Mouse (Mus musculus) cerebellum, adult 2 months (tissue): Measurements from ENCODE around the gene Cfap100. TPM values are rescaled to one million over a fixed set of nuclear protein-coding genes. Genes with fewer than 3 reads are reported as not detected.

Experiments used
- DNase-seq, 2 experiments: peaks; one replicate each; pipeline ENCODE4 v3.0.0; 2021
- H3K27ac ChIP-seq: fragments of 200-500 bp; 2 replicates; pipeline ENCODE4 v1.5.1; 2012; ENCODE audit warnings: low read length, control low read depth, inconsistent platforms; ENCODE audit not compliant: insufficient read depth
- H3K27me3 ChIP-seq: fragments of 200-500 bp; 2 replicates; pipeline ENCODE4 v1.6.1; 2012; ENCODE audit warnings: inconsistent platforms, mild to moderate bottlenecking, low read length, moderate library complexity; ENCODE audit not compliant: control insufficient read depth, insufficient read depth
- H3K4me1 ChIP-seq: fragments of 200-500 bp; 2 replicates; pipeline ENCODE4 v1.6.1; 2011; ENCODE audit warnings: low read length; ENCODE audit not compliant: control insufficient read depth, insufficient read depth
- H3K4me3 ChIP-seq: fragments of 200-500 bp; replicated peaks from 2 replicates; pipeline ENCODE3; 2011; ENCODE audit warnings: mild to moderate bottlenecking, low read depth, low read length, control low read depth; ENCODE audit not compliant: insufficient read depth
- CTCF ChIP-seq: fragments of 200-500 bp; IDR thresholded peaks from 2 replicates; pipeline ENCODE4 v1.5.1; 2011; ENCODE audit warnings: low read depth, mild to moderate bottlenecking, control low read depth, low read length, moderate library complexity, borderline replicate concordance; ENCODE audit not compliant: insufficient read depth
- POLR2A ChIP-seq: fragments of 200-500 bp; IDR thresholded peaks from 2 replicates; pipeline ENCODE4 v1.6.1; 2011; ENCODE audit warnings: low read length, control low read depth, borderline replicate concordance; ENCODE audit not compliant: insufficient read depth
- WGBS: fragments of 180-500 bp; shearing (Covaris S2); methylation state at CpG from one replicate; pipeline ENCODE4 v1.1.7; 2018; 5-methylcytosine and 5-hydroxymethylcytosine counted together
- polyA plus RNA-seq: library from polyadenylated mRNA; depleted of rRNA; stranded (reverse); fragments of >200 nt; gene quantifications from 2 replicates; pipeline ENCODE4 v1.2.3, GENCODE M21; 2012

Cfap100 gene
- polyA plus RNA-seq, 1 experiment, result 5.3 TPM

DNA sequence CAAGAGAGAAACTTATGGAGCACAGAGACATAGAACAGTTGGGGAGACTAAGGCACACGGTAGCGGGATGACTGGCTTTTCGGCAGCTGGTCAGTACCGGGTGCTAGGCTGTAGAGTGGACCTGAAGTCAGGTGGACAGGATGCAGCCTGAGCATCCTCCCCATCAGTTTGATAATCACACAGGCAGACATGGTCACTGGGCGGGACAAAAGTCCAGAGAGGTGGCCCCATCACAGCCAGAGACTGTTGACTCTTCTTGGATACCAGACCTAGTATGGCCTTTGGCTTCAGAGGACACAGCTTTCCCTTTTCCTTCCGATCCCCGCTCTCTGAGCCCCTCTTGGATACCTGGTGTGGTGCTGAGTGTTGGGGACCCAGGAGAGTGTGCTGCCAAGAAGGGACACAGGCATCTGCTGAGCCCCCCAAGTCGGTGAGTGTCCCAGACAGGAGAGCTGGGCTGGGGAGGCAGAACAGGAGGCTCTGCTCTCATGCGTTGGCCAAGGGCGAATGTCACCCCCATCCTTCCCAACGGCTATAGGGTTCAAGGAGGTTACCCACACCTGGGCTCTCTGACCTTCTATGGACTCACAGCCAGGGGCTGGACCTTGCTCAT, 36.5 kb upstream of the Cfap100 start:
- no peak overlapping the region for H3K4me3 ChIP-seq
- DNase-seq, result peak in 1 of 2 experiments; percentile 10
- no peaks in the 10 kb centered on the region for H3K27me3 ChIP-seq
- TF ChIP-seq CTCF (no peak), POLR2A (no peak)
- no peak overlapping the region for H3K27ac ChIP-seq
- WGBS, result 96% methylated on average over 11 of the region's 11 CpGs
- no peaks in the 10 kb centered on the region; the same call in 1 of the 2 replicates for H3K4me1 ChIP-seq

DNA sequence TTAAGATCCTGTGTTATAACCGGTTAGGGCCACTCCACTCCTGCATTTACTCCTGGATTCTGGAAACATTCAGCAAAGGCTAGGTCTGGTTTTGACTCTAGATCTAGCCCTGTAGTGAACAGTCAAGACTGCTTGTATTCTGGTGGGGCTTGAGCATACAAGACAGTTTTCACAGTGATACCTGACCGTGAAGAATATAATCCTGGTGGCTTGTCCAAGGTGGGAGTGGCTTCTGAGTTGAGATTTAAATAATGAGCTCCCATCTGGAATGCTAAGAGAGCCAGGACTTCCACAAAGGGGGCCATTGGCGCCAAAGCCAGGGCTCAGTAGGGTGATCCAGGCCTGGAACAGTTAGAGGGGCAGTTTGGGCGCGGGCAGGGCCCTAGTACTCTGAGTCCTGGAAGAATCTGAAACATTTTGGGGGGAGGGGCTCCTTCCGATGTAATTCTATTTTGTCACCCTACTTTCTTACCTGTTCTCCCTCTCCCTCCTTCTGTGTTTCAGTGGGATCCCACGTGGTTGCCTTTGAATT, 35.4 kb upstream of the Cfap100 start:
- no peak for TF ChIP-seq CTCF
- TF ChIP-seq POLR2A, result no peak
- peak in 1 of 2 experiments; percentile 12 for DNase-seq
- Histone ChIP-seq H3K4me3 (peak overlapping the region; percentile 70), H3K27ac (peak overlapping the region; percentile 30; the same call in 1 of the 2 replicates), H3K4me1 (no peaks in the 10 kb centered on the region; the same call in 1 of the 2 replicates), H3K27me3 (no peaks in the 10 kb centered on the region)
- WGBS, result 69% methylated on average over 7 of the region's 7 CpGs

DNA sequence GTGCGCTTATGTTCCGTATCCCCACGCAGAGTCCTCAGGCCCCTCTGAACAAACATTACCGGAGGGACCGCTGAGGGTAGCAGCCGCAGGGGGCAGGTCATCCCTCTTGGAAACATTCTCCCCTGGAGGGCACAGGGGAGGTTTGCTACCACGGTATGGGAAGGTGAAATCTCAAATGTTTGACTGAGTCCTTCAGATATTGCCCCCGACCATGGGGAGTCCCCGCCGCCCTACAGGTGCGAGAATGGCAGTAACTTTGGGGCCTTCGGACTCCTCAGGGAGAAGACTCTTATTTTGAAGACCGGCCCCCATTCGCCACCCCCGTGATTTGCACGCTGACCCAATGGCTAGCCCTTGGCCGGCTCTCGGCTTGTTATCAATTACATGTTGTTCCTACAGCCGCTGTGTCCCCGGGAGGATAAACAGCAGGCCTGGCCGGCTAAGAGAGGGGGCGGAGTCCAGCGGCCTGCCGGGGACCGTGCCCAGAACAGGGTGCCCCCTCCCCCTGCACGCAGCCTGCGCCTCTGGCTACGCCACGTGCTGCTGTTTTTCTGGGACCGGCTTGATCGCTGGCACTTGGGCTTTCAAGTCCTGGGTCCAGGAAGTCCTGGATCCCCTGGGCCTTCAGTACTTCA, 34.7 kb upstream of the Cfap100 start:
- no peak for TF ChIP-seq CTCF
- no peak for TF ChIP-seq POLR2A
- 2% methylated on average over 31 of the region's 31 CpGs for WGBS
- Histone ChIP-seq H3K27me3 (no peaks in the 10 kb centered on the region), H3K27ac (peak overlapping the region; percentile 63; the same call in 1 of the 2 replicates), H3K4me1 (no peaks in the 10 kb centered on the region; the same call in 1 of the 2 replicates), H3K4me3 (peak overlapping the region; percentile 70)
- peak; percentile 69 to 77 for DNase-seq

DNA sequence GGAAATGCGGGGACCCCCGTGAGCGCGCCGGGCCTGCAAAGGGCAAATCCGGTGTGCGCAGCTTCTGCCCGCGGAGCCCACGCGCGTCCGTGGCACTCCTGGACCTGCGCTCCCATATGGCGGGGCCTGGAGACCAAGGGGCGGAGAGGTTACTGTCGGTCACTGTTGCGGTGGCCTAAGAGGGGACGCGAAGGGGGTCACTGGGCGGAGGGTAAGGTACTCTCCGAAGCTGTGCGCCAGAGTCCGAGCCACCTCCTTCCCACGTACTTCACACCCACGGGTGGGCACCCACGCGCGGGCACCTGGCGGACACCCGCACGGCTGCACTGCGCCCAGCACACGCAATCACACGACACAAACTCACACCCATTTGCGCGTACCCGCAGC, 34.2 kb upstream of the Cfap100 start:
- DNase-seq, result peak; percentile 42 to 59
- WGBS, result under 1% methylated on average over 38 of the region's 38 CpGs
- no peaks in the 10 kb centered on the region for H3K27me3 ChIP-seq
- peak overlapping the region; percentile 63; the same call in 1 of the 2 replicates for H3K27ac ChIP-seq
- H3K4me3 ChIP-seq, result peak overlapping the region; percentile 70
- H3K4me1 ChIP-seq, result no peaks in the 10 kb centered on the region; the same call in 1 of the 2 replicates
- TF ChIP-seq POLR2A (no peak), CTCF (no peak)

DNA sequence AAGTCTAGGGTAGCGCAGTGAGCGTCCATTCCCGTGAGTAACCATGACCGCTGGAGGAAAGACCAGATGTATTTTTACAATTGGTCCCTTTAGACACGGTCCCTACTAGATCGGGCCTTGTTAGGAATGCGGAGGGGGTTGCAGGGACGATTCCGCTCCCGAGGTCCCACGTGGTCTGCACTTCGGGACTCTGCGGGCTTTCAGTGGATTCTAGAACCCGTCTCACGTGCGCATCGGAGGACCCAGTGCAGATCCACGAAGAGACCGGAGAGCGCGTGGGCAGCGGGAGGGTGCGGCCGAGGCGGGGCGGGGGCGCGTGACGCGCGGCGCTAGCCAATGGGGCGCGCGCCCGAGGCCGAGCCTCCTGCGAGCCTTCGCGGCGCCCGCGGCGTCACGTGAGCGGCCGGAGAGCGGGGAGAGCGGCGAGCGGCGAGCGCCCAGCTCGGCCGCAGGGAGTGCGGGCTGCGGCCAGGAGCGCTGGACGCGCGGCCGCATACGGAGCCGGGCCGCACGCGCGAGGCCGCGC, 33.6 kb upstream of the Cfap100 start, which contains the start of gene Klf15:
Klf15 (plus strand) TSS at position 396 of the 526 bp plus-strand sequence.
- Histone ChIP-seq H3K27me3 (no peaks in the 10 kb centered on the region), H3K4me1 (no peaks in the 10 kb centered on the region; the same call in 1 of the 2 replicates), H3K27ac (peak within 1 kb of the TSS; percentile 63; the same call in 1 of the 2 replicates), H3K4me3 (peak within 1 kb of the TSS; percentile 70)
- TF ChIP-seq CTCF (no peak), POLR2A (peak; percentile 44; the same call in 1 of the 2 replicates)
- 1% methylated on average over 58 of the region's 70 CpGs for WGBS
- DNase-seq, result peak; percentile 84 to 89

DNA sequence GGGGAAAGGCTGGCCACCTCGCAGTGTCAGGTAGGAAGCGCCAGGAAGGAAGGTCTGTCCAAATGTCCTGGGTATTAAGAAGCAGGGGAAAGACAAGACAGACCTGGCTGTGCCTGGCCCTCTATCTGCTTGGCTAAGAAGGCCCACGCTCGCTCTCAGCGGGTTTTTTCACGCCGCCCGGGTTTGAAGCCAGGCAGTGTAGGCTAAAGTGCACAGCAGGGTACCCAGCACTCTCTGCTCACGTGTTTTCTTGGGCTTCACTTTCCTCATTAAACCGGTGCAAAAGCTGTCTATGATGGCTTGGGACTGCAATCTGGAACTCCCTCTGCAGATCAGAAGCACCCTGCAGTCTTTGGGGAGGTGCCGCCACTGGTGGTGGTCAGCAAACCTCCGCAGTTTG, 33.2 kb upstream of the Cfap100 start:
- no peak for TF ChIP-seq POLR2A
- no peak for TF ChIP-seq CTCF
- Histone ChIP-seq H3K4me1 (no peaks in the 10 kb centered on the region; the same call in 1 of the 2 replicates), H3K27me3 (no peaks in the 10 kb centered on the region), H3K27ac (no peak overlapping the region), H3K4me3 (peak overlapping the region; percentile 62)
- peak in 1 of 2 experiments; percentile 35 for DNase-seq
- 22% methylated on average over 12 of the region's 12 CpGs for WGBS

DNA sequence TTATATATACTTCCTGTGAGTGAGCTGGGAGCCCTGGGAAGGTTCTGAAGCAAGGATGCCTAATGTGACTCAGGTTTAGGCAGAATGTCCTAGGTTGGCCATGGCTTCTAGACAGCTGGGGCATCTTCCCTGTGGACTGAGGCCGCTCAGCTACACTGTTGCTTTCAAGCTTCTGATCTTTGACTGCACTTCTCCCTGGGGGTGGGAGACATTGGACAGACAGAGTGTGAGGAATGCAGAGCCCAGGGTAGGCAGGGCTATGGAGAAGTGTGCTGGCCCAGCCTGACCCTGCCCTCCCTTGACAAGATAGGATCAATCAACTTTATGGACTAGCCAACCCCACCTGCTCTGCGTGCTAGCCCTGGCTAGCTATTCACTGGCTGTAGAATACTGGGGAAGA, 32.6 kb upstream of the Cfap100 start:
- no peak for TF ChIP-seq CTCF
- no peak for TF ChIP-seq POLR2A
- Histone ChIP-seq H3K27me3 (no peaks in the 10 kb centered on the region), H3K27ac (no peak overlapping the region), H3K4me3 (no peak overlapping the region), H3K4me1 (no peaks in the 10 kb centered on the region)
- DNase-seq, result no peak
- 85% methylated on average over 2 of the region's 2 CpGs for WGBS
